In genomic region chr11:86381478-86382091, GRCm38 (mm10) we compare ENCODE assay signal across 14 mouse cellular contexts. TPM values are rescaled to one million over a fixed set of nuclear protein-coding genes. Genes with fewer than 3 reads are reported as not detected.
A peak's percentile ranks its signal among the peaks of the same experiment; 100 is the strongest.
DNase-seq lines count a peak whose midpoint lies in the region; ATAC-seq and TF ChIP-seq lines count a peak whose summit lies in the region.
"Had no signal": no experiment of that assay in that cellular context is flagged by ENCODE, and none has a peak within 500 bp of the region (broad histone marks: within the 10 kb centered on the region; RNA-seq: fewer than 3 reads in every experiment).

No protein-coding gene starts in this region.

- no peaks in the 10 kb centered on the region for H3K27me3 ChIP-seq in liver, adult 2 months (ENCODE audit: control insufficient read depth, insufficient read depth, low read length)
- no peaks in the 10 kb centered on the region for H3K27me3 ChIP-seq in liver, embryonic 12.5 days (replicated peaks)
- H3K27me3 ChIP-seq: hindbrain, embryonic 15.5 days; neural tube, embryonic 15.5 days had no signal

- H3K9me3 ChIP-seq in liver, embryonic 12.5 days (replicated peaks) = no peaks in the 10 kb centered on the region
- no peaks in the 10 kb centered on the region for H3K9me3 ChIP-seq in ES-E14 (ENCODE audit: control insufficient read depth, insufficient read depth, low read depth, low read length)
- H3K9me3 ChIP-seq: hindbrain, embryonic 15.5 days; megakaryocyte, embryonic 14.5 days; neural tube, embryonic 15.5 days had no signal

- no peak for TF ChIP-seq POLR2A in liver, adult 2 months (IDR thresholded peaks at IDR 0.05; ENCODE audit: extremely low read depth, insufficient read depth, low read length)

- H3K4me3 ChIP-seq in liver, adult 2 months (ENCODE audit: insufficient read depth, low read depth, low read length) = no peak overlapping the region
- no peak overlapping the region for H3K4me3 ChIP-seq in liver, embryonic 12.5 days
- H3K4me3 ChIP-seq in ES-E14 (ENCODE audit: insufficient read depth in 1 of 2, low read depth in 1 of 2, low read length in 2 of 2, poor library complexity in 1 of 2, severe bottlenecking in 1 of 2) = no peak overlapping the region
- H3K4me3 ChIP-seq: hindbrain, embryonic 15.5 days; megakaryocyte, embryonic 14.5 days; neural tube, embryonic 15.5 days had no signal

- TF ChIP-seq CTCF in liver, adult 2 months (IDR thresholded peaks at IDR 0.05; ENCODE audit: low read depth, low read length) = no peak

- H3K4me2 ChIP-seq in liver, embryonic 12.5 days = no peak overlapping the region
- H3K4me2 ChIP-seq: hindbrain, embryonic 15.5 days; neural tube, embryonic 15.5 days had no signal

- in situ Hi-C loops in ES-E14 (cut with MboI; ENCODE audit: low sequenced_read_pairs in 2 of 2, unreplicated experiment in 2 of 2) = no loop called here

- H3K36me3 ChIP-seq in liver, adult 2 months (ENCODE audit: control insufficient read depth, insufficient read depth, low read length) = no peaks in the 10 kb centered on the region
- no peaks in the 10 kb centered on the region for H3K36me3 ChIP-seq in liver, embryonic 12.5 days
- no peaks in the 10 kb centered on the region for H3K36me3 ChIP-seq in ES-E14 (ENCODE audit: control insufficient read depth, insufficient read depth, low read length, poor library complexity, severe bottlenecking)
- H3K36me3 ChIP-seq: hindbrain, embryonic 15.5 days; neural tube, embryonic 15.5 days had no signal

- H3K4me1 ChIP-seq in liver, adult 2 months (ENCODE audit: control insufficient read depth, insufficient read depth, low read length) = peaks cover 22% of the 10 kb centered on the region
- peaks cover 33% of the 10 kb centered on the region for H3K4me1 ChIP-seq in liver, embryonic 12.5 days
- no peaks in the 10 kb centered on the region for H3K4me1 ChIP-seq in ES-E14 (ENCODE audit: control insufficient read depth in 2 of 2, insufficient read depth in 2 of 2, low read length in 2 of 2, poor library complexity in 1 of 2)
- H3K4me1 ChIP-seq: neural tube, embryonic 15.5 days had no signal

- no peaks in the 10 kb centered on the region for H3K79me2 ChIP-seq in liver, adult 2 months (ENCODE audit: control insufficient read depth, insufficient read depth, low read length)

- 0 out of 2 replicates have a peak overlapping the region, but pooled peaks have one; percentile 1 for H3K27ac ChIP-seq in liver, adult 2 months (replicated peaks; ENCODE audit: insufficient read depth, low read depth, low read length)
- no peak overlapping the region for H3K27ac ChIP-seq in liver, embryonic 12.5 days
- H3K27ac ChIP-seq in ES-E14 (ENCODE audit: insufficient read depth, low read depth, low read length, poor library complexity, severe bottlenecking) = no peak overlapping the region
- H3K27ac ChIP-seq: hindbrain, embryonic 15.5 days; neural tube, embryonic 15.5 days had no signal

- WGBS in liver, adult 2 months = 16% methylated on average over 5 of the region's 5 CpGs
- 58% methylated on average over 5 of the region's 5 CpGs for WGBS in liver, embryonic 12.5 days (ENCODE audit: insufficient replicate concordance)

- H3K9ac ChIP-seq in liver, adult 2 months (ENCODE audit: low read depth, low read length) = no peak overlapping the region
- H3K9ac ChIP-seq in liver, embryonic 12.5 days = no peak overlapping the region
- H3K9ac ChIP-seq in ES-E14 (ENCODE audit: insufficient read depth, low read depth, low read length, poor library complexity, severe bottlenecking) = no peak overlapping the region
- H3K9ac ChIP-seq: hindbrain, embryonic 15.5 days; neural tube, embryonic 15.5 days had no signal

- ATAC-seq in liver, embryonic 12.5 days = no peak

- DNase-seq in liver, adult 2 months (ENCODE audit: extremely low read depth, low read depth, low spot score) = peak; percentile 70
- DNase-seq in 3T3-L1 (ENCODE audit: low read depth, low spot score) (peak; percentile 83), ES-E14 (ENCODE audit: low read depth, low spot score) (no peak)
- DNase-seq in fibroblast of lung, adult 2 months (ENCODE audit: low read depth) = peak; percentile 74
- no peak for DNase-seq in layer of hippocampus, postnatal 25 days (ENCODE audit: extremely low spot score in 1 of 2, low spot score in 1 of 2)
- no peak for DNase-seq in retina, embryonic 14.5 days (ENCODE audit: low spot score)
- DNase-seq: cerebellum, adult 2 months; kidney, adult 11 months; kidney, postnatal 36 days; right cerebral cortex, adult 18-20 months had no signal

TF ChIP-seq in ES-E14, 5 proteins besides CTCF, POLR2A, EP300 and RAD21:
- TF ChIP-seq CHD2 (IDR thresholded peaks at IDR 0.05; ENCODE audit: low read depth, low read length) (no peak), ZC3H11A (IDR thresholded peaks at IDR 0.05; ENCODE audit: borderline replicate concordance, low read depth, low read length) (no peak), ZNF384 (IDR thresholded peaks at IDR 0.05; ENCODE audit: low read depth, low read length) (no peak), HCFC1 (IDR thresholded peaks at IDR 0.05; ENCODE audit: borderline replicate concordance, insufficient read depth, low read length) (no peak), MAFK (IDR thresholded peaks at IDR 0.05; ENCODE audit: insufficient read depth, low read depth, low read length) (0 out of 2 replicates have a peak, but pooled peaks have one; percentile 12)

RNA-seq across cellular contexts. Expression of gene Med13, which starts 24.2 kb away (rescaled TPM):
- 27.8 and 36.4 TPM in 2 replicates for total RNA-seq in liver, adult 2 months (2014; rRNA removed)
- polyA plus RNA-seq in liver, adult 2 months (2012; rRNA removed) = 7.6 and 9.1 TPM in 2 replicates
- 4.4 and 4.5 TPM in 2 replicates for polyA plus RNA-seq in liver, embryonic 12.5 days (2016; fragmentation: Nextera tagmentation; extraction: Ambion mirVana)
- 51.8 and 53.6 TPM in 2 replicates for total RNA-seq in ES-E14 (2012; rRNA removed)
- total RNA-seq in layer of hippocampus, postnatal 25 days (2021) = 10 to 100 TPM; 51.0 to 60.5 TPM

Comparison
In these comparisons a context has a peak if more than half of its experiments do, and no peak if none do; other contexts are left out.
1. DNase-seq: peak in liver, adult 2 months (single experiment), 3T3-L1 (single experiment) and fibroblast of lung, adult 2 months (single experiment); none in ES-E14 (single experiment), layer of hippocampus, postnatal 25 days (0 of 2) and retina, embryonic 14.5 days (single experiment).